Mouse (Mus musculus): Measurements from ENCODE around the gene C2cd3.
A peak's percentile ranks its signal among the peaks of the same experiment; 100 is the strongest.

Gene C2cd3

DNA sequence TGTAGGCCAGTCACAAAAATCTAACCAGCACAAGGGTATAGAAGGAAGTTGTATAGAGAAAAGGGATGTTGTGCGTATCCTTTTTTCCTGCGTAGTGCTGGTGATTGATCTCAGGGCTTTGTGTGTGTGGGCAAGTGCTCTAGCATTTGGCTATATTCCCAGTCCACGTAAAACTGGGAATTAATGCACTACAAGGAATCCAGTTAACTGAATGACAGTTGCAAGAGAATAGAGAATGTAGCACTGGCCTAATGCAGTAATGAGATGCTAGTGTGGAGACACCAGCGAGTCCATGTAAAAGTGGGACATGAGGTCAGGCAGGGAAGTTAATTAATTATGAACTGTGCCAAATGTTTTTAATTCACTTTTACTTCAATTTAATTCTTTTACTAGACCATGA lies 30.7 kb downstream of the C2cd3 start:
- DNase-seq (ENCODE audit: low spot score in 2 of 2), result no peak

GRCm38 (mm10) chr7:100407677-100408076 lies 35.6 kb downstream of the C2cd3 start:
- DNase-seq (ENCODE audit: low spot score in 2 of 2), result no peak

GRCm38 (mm10) chr7:100408684-100409083 lies 36.7 kb downstream of the C2cd3 start:
- no peak for DNase-seq (ENCODE audit: low spot score in 2 of 2)

DNA sequence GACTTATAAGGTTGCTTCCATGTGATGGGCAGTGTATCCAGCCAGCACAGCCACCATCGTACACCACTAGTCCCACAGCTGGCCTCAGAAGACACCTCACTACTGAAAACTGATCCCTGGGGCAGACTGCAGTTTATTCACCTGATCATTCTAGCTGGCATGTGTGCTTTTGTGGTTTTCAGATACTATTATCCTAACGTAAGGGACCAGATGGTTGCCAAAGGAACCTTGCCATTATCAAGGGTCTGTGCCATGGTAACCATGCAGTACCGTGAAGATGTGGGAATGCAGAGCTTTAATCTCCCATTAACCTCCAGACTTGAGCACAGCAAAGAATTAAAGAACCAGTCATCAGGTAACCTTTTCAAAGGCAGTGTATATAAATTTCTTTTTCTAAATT lies 53.8 kb downstream of the C2cd3 start:
- DNase-seq (ENCODE audit: low spot score in 2 of 2), result no peak

- peak; percentile 34 to 66 for DNase-seq (ENCODE audit: low spot score in 2 of 2)
Measured at GRCm38 (mm10) chr7:100429102-100429501, 57.1 kb downstream of the C2cd3 start.

GRCm38 (mm10) chr7:100429911-100430310 lies 57.9 kb downstream of the C2cd3 start:
- DNase-seq (ENCODE audit: low spot score in 2 of 2), result no peak

- no peak for DNase-seq (ENCODE audit: low spot score in 2 of 2)
Measured at GRCm38 (mm10) chr7:100431103-100431502, 59.1 kb downstream of the C2cd3 start.

GRCm38 (mm10) chr7:100433295-100433694 lies 61.3 kb downstream of the C2cd3 start:
- no peak for DNase-seq (ENCODE audit: low spot score in 2 of 2)

DNA sequence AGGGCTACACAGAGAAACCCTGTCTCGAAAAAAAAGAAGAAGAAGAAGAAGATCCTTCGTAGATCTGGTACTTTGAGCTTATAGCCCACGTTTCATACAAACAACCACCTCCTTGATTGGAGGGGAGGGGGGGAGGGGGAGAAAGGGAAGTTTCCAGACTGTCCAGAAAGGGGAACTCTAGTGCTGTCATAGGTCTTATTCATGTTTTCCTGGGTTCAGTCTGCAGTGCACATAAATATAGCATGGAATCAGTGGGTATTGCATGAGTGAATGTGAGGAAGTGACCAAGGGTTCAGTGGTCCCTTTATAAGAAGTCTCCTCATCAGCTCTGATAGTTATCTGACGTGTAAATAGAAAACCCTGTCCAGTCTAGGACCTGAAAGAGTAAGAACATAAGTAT lies 71.7 kb downstream of the C2cd3 start:
- no peak for DNase-seq (ENCODE audit: low spot score in 2 of 2)

DNA sequence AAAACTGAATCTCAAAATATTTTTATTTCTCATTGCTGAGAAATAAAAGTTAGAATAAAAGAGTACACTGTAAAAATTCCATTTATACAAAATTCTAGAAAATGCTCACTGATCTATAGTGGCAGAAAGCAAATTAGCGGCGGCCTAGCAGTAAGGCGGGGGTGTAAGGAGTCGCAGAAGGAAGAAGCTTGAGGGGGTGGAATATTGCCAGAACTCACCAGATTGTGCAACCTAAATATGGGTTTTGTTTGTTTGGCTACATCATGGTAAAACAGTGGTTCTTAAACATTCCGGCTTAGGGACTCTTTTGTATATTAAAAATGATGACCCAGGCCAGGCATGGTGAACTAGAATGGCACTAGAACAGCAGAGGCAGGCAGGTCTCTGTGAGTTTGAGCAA lies 74.2 kb downstream of the C2cd3 start:
- no peak for DNase-seq (ENCODE audit: low spot score in 2 of 2)

- no peak for DNase-seq (ENCODE audit: low spot score in 2 of 2)
Measured at GRCm38 (mm10) chr7:100448530-100448929, 76.5 kb downstream of the C2cd3 start.

DNA sequence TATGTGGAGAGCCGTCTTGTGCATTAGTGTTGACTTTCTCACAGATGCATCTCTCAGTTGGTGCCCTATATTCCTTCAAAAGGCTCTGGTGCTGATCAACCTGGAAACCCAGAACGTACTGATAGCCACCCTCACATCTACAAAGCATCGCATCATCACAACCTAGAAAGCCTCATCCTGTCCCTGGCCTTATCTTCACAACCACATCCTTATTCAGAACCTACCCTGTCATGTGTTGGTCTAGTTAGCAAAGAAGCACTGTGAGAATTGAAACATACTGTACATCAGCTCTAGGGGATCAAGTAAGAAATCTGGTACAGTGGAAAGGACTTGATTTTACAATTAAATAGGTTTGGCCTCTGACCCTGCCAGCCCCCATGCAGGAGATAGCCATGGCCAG lies 77.0 kb downstream of the C2cd3 start:
- no peak for DNase-seq (ENCODE audit: low spot score in 2 of 2)

DNA sequence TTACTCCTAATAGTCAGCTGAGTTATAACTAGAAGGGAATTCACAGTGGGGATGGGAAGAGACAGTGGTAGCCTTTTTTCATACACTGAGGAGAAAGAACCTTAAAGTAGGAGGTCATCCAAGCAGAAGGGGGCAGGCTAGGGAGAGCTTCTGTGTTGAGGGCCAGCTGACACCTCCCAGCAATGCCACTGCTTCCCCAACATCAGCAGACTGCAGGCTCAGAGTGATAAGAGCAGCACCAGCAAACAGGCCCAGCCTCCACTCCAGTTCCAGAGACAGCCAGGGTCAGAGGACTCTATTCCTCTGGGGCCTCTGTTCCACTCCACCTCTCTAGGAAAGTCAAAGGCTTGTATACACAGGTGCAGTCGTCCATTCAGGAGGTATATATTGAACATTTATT lies 86.1 kb downstream of the C2cd3 start:
- DNase-seq (ENCODE audit: low spot score in 2 of 2), result no peak

- DNase-seq (ENCODE audit: low spot score in 2 of 2), result no peak
Measured at GRCm38 (mm10) chr7:100459862-100460261, 87.8 kb downstream of the C2cd3 start.

DNA sequence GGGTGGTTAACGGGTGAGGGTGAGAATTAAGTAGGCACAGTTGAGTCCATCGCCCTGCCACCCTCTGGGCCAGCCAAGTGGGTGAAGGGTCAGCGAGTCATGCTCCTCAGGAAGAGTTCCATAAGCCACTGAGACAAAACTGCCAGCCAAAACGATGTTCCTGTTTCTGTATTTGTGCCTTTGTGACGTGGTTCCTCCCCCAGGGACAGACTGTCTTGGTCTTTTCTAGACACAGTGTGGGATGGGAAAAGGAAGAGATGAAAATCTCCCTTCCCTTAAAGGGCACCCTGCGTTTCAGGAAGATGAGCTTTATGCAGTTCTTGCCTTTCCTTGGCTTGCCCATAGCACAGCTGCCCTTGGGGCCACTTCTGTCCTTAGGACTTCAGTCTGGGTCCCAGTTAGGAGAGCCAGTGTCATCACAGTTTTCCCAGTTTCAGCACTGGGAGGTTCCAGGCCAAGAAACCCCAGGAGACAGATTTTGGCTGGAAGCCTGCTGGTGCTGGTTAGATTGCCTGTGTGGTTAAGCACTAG lies 89.7 kb downstream of the C2cd3 start:
- no peak for DNase-seq (ENCODE audit: low spot score in 2 of 2)

- no peak for DNase-seq (ENCODE audit: low spot score in 2 of 2)
Measured at GRCm38 (mm10) chr7:100463194-100463593, 91.2 kb downstream of the C2cd3 start.

DNA sequence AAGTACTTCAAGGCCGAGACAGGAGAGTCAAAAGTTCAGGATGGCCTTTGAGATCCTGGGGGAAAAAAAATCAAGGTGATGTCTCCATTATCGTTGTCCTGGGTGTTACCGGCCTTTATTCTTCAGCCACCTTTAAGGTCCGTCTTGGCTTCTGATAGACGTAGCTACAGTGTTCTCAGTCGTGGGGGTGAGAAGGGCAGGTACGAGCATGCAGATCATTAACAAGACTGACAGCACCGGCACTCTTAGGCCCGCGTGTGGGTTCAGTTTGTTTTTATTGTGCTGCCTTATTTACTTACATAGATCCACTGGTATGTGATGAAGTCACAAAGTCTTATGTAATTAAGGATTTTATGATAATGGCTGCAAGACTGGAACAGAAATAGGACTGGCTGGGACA lies 91.7 kb downstream of the C2cd3 start:
- no peak for DNase-seq (ENCODE audit: low spot score in 2 of 2)

DNA sequence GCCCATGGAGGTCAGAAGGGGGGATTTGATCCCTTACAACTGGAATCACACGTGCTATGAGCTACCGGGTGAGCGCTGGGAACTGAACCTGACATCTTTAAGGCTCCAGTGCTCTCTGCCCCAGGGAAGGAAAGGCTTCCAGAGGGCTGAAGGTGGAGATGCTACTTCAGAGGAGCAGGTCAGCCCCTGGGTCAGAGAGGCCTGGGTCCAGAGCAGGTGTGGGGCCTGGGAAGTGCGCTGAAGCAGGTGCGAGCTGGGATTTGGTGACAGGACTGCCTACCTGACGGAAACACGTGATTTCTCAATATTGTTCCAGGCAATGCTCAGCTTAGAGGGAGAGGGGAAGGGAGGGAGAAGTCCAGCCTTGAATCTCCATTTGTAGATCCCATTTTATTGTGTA lies 92.2 kb downstream of the C2cd3 start:
- no peak for DNase-seq (ENCODE audit: low spot score in 2 of 2)

- DNase-seq (ENCODE audit: low spot score in 2 of 2), result no peak
Measured at GRCm38 (mm10) chr7:100465248-100465647, 93.2 kb downstream of the C2cd3 start.

- DNase-seq (ENCODE audit: low spot score in 2 of 2), result peak; percentile 78 to 81
Measured at GRCm38 (mm10) chr7:100465656-100466309, 93.8 kb downstream of the C2cd3 start.

GRCm38 (mm10) chr7:100466781-100467510 lies 94.9 kb downstream of the C2cd3 start:
- no peak for DNase-seq (ENCODE audit: low spot score in 2 of 2)

DNA sequence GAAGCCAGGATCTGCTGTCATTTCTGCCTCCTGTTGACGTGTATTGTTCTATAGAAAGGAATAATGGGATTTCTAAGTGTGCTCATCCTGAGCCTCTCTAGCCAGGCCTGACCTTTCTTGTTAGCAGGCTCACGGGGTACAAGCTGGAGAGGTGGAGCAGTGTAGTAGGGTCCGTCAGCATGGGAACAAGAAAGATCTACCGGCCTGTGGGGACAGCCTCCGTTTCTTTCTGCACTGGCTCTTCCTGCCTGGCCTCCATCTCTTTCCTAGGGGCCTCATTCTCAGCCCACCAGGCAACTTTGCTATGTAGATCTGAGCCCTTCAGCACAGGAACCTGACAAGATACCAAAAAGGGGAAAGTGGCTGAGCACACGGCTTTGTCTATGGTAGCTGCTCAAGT lies 96.7 kb downstream of the C2cd3 start:
- DNase-seq (ENCODE audit: low spot score in 2 of 2), result no peak

- DNase-seq (ENCODE audit: low spot score in 2 of 2), result no peak
Measured at GRCm38 (mm10) chr7:100469502-100469901, 97.5 kb downstream of the C2cd3 start.
